Mouse (Mus musculus) erythroblast, embryonic 14.5 days (primary cell): ENCODE results near the gene Arl11.

Experiments
- GATA1 ChIP-seq: IDR thresholded peaks from 2 replicates; pipeline ENCODE4 v1.6.1; 2012; ENCODE audit warnings: low read length, inconsistent platforms, mixed read lengths
- TAL1 ChIP-seq: IDR thresholded peaks from 3 replicates; pipeline ENCODE4 v1.6.1; 2012; ENCODE audit warnings: low read length, inconsistent platforms, mixed read lengths

DNA sequence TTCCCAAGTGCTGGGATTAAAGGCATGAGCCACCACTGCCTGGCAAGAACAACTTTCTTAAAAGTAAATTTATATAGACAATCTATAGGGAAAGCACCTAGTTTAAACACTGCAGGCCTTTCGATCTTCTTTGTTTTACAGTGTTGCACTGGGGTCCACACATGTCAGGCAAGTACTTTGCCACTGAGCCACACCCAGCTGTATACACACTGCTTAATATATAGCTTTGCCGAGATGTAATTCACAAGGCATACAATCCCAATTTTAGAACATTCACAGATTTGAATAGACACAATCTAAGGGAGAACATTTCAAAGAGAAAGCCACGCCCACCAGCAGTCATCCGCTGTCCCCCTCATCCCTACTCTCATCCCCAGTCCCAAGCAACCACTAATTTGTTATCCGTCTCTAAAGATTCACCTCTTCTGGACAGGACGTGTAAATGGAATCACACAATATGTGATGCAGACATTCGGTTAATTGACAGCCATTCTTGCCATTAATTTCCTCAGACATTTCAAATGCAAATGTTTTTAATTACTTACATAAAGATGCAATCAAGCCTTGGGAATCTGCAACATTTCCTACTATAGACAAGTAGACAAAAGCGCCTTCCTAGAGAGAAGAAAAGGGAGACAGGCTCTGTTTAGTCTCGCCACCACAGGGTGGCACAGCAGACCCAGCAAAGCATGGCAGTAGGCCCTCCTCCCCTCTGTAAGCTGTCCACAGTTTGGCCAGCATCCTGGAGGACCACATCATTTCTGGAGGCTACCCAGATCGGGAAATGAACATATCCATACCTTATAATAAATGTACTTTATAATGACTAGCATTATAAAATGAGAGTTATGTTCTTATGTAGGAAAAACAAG lies 37.5 kb downstream of the Arl11 start:
- no peak for TF ChIP-seq GATA1
- TF ChIP-seq TAL1: no peak
